Mouse (Mus musculus) intestine, embryonic 14.5 days (tissue): ENCODE results near the gene Fbf1. TPM values are rescaled to one million over a fixed set of nuclear protein-coding genes. Genes with fewer than 3 reads are reported as not detected.

Experiments used
- ATAC-seq: fragments of 200-750 bp; cut with Nextera tagmentation; replicated peaks from 2 replicates; pipeline ENCODE4 v1.8.0; 2017; ENCODE audit warnings: low read depth, moderate number of reproducible peaks, moderate TSS enrichment, moderate library complexity; ENCODE audit not compliant: low FRiP score, low TSS enrichment
- DNase-seq: peaks from one replicate; pipeline ENCODE4 v3.0.0-alpha.2; 2018; ENCODE audit warnings: low spot score
- H3K27ac ChIP-seq: fragments of 300-500 bp; sonication (generic); 2 replicates; pipeline ENCODE4 v1.5.1; 2014; ENCODE audit warnings: low read depth, mild to moderate bottlenecking, control low read depth
- H3K27me3 ChIP-seq: fragments of 300-500 bp; sonication (generic); replicated peaks from 2 replicates; pipeline ENCODE4 v1.6.1; 2014; ENCODE audit warnings: low read length, control low read depth; ENCODE audit not compliant: control insufficient read depth, insufficient read depth
- H3K36me3 ChIP-seq: fragments of 300-500 bp; sonication (generic); 2 replicates; pipeline ENCODE4 v1.6.1; 2014; ENCODE audit warnings: low read length, control low read depth; ENCODE audit not compliant: control insufficient read depth, insufficient read depth
- H3K4me1 ChIP-seq: fragments of 300-500 bp; sonication (generic); replicated peaks from 2 replicates; pipeline ENCODE4 v1.6.1; 2014; ENCODE audit warnings: low read length, control low read depth, mixed read lengths; ENCODE audit not compliant: control insufficient read depth, insufficient read depth
- H3K4me2 ChIP-seq: fragments of 300-500 bp; sonication (generic); 2 replicates; pipeline ENCODE4 v1.6.1; 2014; ENCODE audit warnings: low read length
- H3K4me3 ChIP-seq: fragments of 300-500 bp; sonication (generic); 2 replicates; pipeline ENCODE4 v1.5.1; 2014; ENCODE audit warnings: low read depth, low read length, control low read depth, mixed read lengths
- H3K9ac ChIP-seq: fragments of 300-500 bp; sonication (generic); 2 replicates; pipeline ENCODE4 v1.6.1; 2014; ENCODE audit warnings: mild to moderate bottlenecking, low read length
- H3K9me3 ChIP-seq: fragments of 300-500 bp; sonication (generic); 2 replicates; pipeline ENCODE4 v1.6.1; 2016; ENCODE audit warnings: low read length, control low read depth; ENCODE audit not compliant: control insufficient read depth
- WGBS: fragments of 180-500 bp; shearing (Covaris S2); extraction: QIAGEN DNeasy Blood & Tissue Kit; methylation state at CpG from one replicate; pipeline ENCODE4 v1.1.7; 2014; 5-methylcytosine and 5-hydroxymethylcytosine counted together
- polyA plus RNA-seq: library from polyadenylated mRNA; unstranded; fragments of >200 nt; fragmentation: Nextera tagmentation; extraction: Ambion mirVana; gene quantifications from 2 replicates; pipeline ENCODE4 v1.2.1, GENCODE M21; 2014

Gene Fbf1
- polyA plus RNA-seq, 1 experiment from 2014 or later = 22.8 TPM

- H3K9ac ChIP-seq = peak overlapping the region; percentile 27
- no peak for ATAC-seq
- DNase-seq = peak; percentile 73
- H3K27ac ChIP-seq = no peak overlapping the region
- peaks cover 45% of the 10 kb centered on the region for H3K27me3 ChIP-seq
- peaks cover 21% of the 10 kb centered on the region for H3K4me1 ChIP-seq
- H3K4me2 ChIP-seq = peak overlapping the region; percentile 68
- no peaks in the 10 kb centered on the region for H3K9me3 ChIP-seq
- peak overlapping the region; percentile 42 for H3K4me3 ChIP-seq
- 1% methylated on average over 31 of the region's 35 CpGs for WGBS
- H3K36me3 ChIP-seq = no peaks in the 10 kb centered on the region
Measured at GRCm38 (mm10) chr11:116110131-116110530, 57.8 kb downstream of the Fbf1 start.

- H3K27me3 ChIP-seq = peaks cover 45% of the 10 kb centered on the region
- peak overlapping the region; percentile 27 for H3K9ac ChIP-seq
- no peak for ATAC-seq
- WGBS = 2% methylated on average over 56 of the region's 70 CpGs
- peaks cover 21% of the 10 kb centered on the region for H3K4me1 ChIP-seq
- H3K36me3 ChIP-seq = no peaks in the 10 kb centered on the region
- peak; percentile 66 for DNase-seq
- H3K9me3 ChIP-seq = no peaks in the 10 kb centered on the region
- no peak overlapping the region for H3K27ac ChIP-seq
- peak overlapping the region; percentile 42 for H3K4me3 ChIP-seq
- peak overlapping the region; percentile 68 for H3K4me2 ChIP-seq
Measured at GRCm38 (mm10) chr11:116109441-116110081, 58.4 kb downstream of the Fbf1 start.

- ATAC-seq (no peak), DNase-seq (no peak)
- Histone ChIP-seq H3K4me3 (peak overlapping the region; percentile 42), H3K27ac (no peak overlapping the region), H3K9ac (0 out of 2 replicates have a peak overlapping the region, but pooled peaks have one; percentile 16), H3K4me2 (peak overlapping the region; percentile 68), H3K27me3 (peaks cover 45% of the 10 kb centered on the region), H3K36me3 (no peaks in the 10 kb centered on the region), H3K4me1 (peaks cover 30% of the 10 kb centered on the region), H3K9me3 (no peaks in the 10 kb centered on the region)
- WGBS = 16% methylated on average over 23 of the region's 23 CpGs
Measured at GRCm38 (mm10) chr11:116108464-116109137, 59.4 kb downstream of the Fbf1 start.

- peak overlapping the region; percentile 42; the same call in 1 of the 2 replicates for H3K4me3 ChIP-seq
- H3K9ac ChIP-seq = no peak overlapping the region
- H3K4me1 ChIP-seq = peaks cover 36% of the 10 kb centered on the region
- WGBS = 25% methylated on average over 19 of the region's 19 CpGs
- H3K9me3 ChIP-seq = no peaks in the 10 kb centered on the region
- ATAC-seq = 0 out of 2 replicates have a peak, but pooled peaks have one; percentile 3
- no peak overlapping the region for H3K27ac ChIP-seq
- H3K36me3 ChIP-seq = no peaks in the 10 kb centered on the region
- peak overlapping the region; percentile 68 for H3K4me2 ChIP-seq
- H3K27me3 ChIP-seq = peaks cover 45% of the 10 kb centered on the region
- no peak for DNase-seq
Measured at GRCm38 (mm10) chr11:116107777-116108285, 60.1 kb downstream of the Fbf1 start.

GRCm38 (mm10) chr11:116106963-116107776, 60.8 kb downstream of the Fbf1 start:
- 37% methylated on average over 14 of the region's 14 CpGs for WGBS
- Histone ChIP-seq H3K36me3 (no peaks in the 10 kb centered on the region), H3K4me3 (no peak overlapping the region), H3K27me3 (peaks cover 45% of the 10 kb centered on the region), H3K27ac (no peak overlapping the region), H3K4me2 (no peak overlapping the region), H3K4me1 (peaks cover 39% of the 10 kb centered on the region), H3K9me3 (no peaks in the 10 kb centered on the region), H3K9ac (no peak overlapping the region)
- ATAC-seq (no peak), DNase-seq (no peak)

GRCm38 (mm10) chr11:116106154-116106962, 61.6 kb downstream of the Fbf1 start:
- Histone ChIP-seq H3K9ac (0 out of 2 replicates have a peak overlapping the region, but pooled peaks have one; percentile 3), H3K9me3 (no peaks in the 10 kb centered on the region), H3K4me3 (0 out of 2 replicates have a peak overlapping the region, but pooled peaks have one; percentile 4), H3K36me3 (no peaks in the 10 kb centered on the region), H3K4me2 (peak overlapping the region; percentile 42), H3K27me3 (peaks cover 45% of the 10 kb centered on the region), H3K27ac (no peak overlapping the region), H3K4me1 (peaks cover 47% of the 10 kb centered on the region)
- WGBS = 25% methylated on average over 32 of the region's 32 CpGs
- no peak for ATAC-seq
- no peak for DNase-seq

GRCm38 (mm10) chr11:116105065-116105464, 62.9 kb downstream of the Fbf1 start:
- no peak for ATAC-seq
- DNase-seq = no peak
- peaks cover 34% of the 10 kb centered on the region for H3K27me3 ChIP-seq
- WGBS = 100% methylated on average over 2 of the region's 2 CpGs
- no peak overlapping the region for H3K9ac ChIP-seq
- H3K27ac ChIP-seq = no peak overlapping the region
- no peaks in the 10 kb centered on the region for H3K9me3 ChIP-seq
- peaks cover 60% of the 10 kb centered on the region for H3K4me1 ChIP-seq
- no peaks in the 10 kb centered on the region for H3K36me3 ChIP-seq
- H3K4me2 ChIP-seq = no peak overlapping the region
- no peak overlapping the region for H3K4me3 ChIP-seq
